Mouse (Mus musculus) neural tube, embryonic 13.5 days (tissue): Measurements from ENCODE around the gene Tyms. TPM values are rescaled to one million over a fixed set of nuclear protein-coding genes. Genes with fewer than 3 reads are reported as not detected.

Source experiments
- ATAC-seq: fragments of 200-750 bp; cut with Nextera tagmentation; 2 replicates; pipeline ENCODE4 v1.8.0; 2017; ENCODE audit warnings: low read depth, mild to moderate bottlenecking, moderate TSS enrichment, moderate library complexity
- H3K27ac ChIP-seq: fragments of 300-500 bp; sonication (generic); replicated peaks from 2 replicates; pipeline ENCODE4 v1.5.1; 2015; ENCODE audit warnings: moderate library complexity, mild to moderate bottlenecking, inconsistent platforms
- H3K27me3 ChIP-seq: fragments of 300-500 bp; sonication (generic); 2 replicates; pipeline ENCODE4 v1.6.1; 2015; ENCODE audit warnings: mild to moderate bottlenecking, inconsistent platforms
- H3K36me3 ChIP-seq: fragments of 300-500 bp; sonication (generic); 2 replicates; pipeline ENCODE4 v1.6.1; 2015; ENCODE audit warnings: mild to moderate bottlenecking, inconsistent platforms
- H3K4me1 ChIP-seq: fragments of 300-500 bp; sonication (generic); replicated peaks from 2 replicates; pipeline ENCODE4 v1.6.1; 2015; ENCODE audit warnings: inconsistent platforms
- H3K4me2 ChIP-seq: fragments of 300-500 bp; sonication (generic); 2 replicates; pipeline ENCODE4 v1.6.1; 2015; ENCODE audit warnings: inconsistent platforms, mild to moderate bottlenecking, moderate library complexity
- H3K4me3 ChIP-seq: fragments of 300-500 bp; sonication (generic); 2 replicates; pipeline ENCODE4 v1.5.1; 2015; ENCODE audit warnings: mild to moderate bottlenecking, inconsistent platforms
- H3K9ac ChIP-seq: fragments of 300-500 bp; sonication (generic); 2 replicates; pipeline ENCODE4 v1.6.1; 2015; ENCODE audit warnings: moderate library complexity, mild to moderate bottlenecking, inconsistent platforms
- H3K9me3 ChIP-seq: fragments of 300-500 bp; sonication (generic); 2 replicates; pipeline ENCODE4 v1.6.1; 2016; ENCODE audit warnings: inconsistent platforms
- WGBS: fragments of 180-500 bp; shearing (Covaris S2); methylation state at CpG from one replicate; pipeline ENCODE4 v1.1.7; 2015; 5-methylcytosine and 5-hydroxymethylcytosine counted together
- polyA plus RNA-seq: library from polyadenylated mRNA; unstranded; fragments of >200 nt; fragmentation: Nextera tagmentation; extraction: Ambion mirVana; gene quantifications from 2 replicates; pipeline ENCODE4 v1.2.1, GENCODE M21; 2015

The Tyms gene
- polyA plus RNA-seq, result 52.8 and 67.6 TPM in 2 replicates

GRCm38 (mm10) chr5:30072825-30073821 lies at the start of gene Tyms:
Tyms (minus strand) TSS chr5:30073617.
- peak; percentile 95 for ATAC-seq
- Histone ChIP-seq H3K9me3 (no peaks in the 10 kb centered on the region), H3K36me3 (peaks cover 19% of the 10 kb centered on the region), H3K4me1 (peaks cover 15% of the 10 kb centered on the region), H3K27me3 (no peaks in the 10 kb centered on the region), H3K4me2 (peak within 1 kb of the TSS; percentile 86), H3K27ac (peak within 1 kb of the TSS; percentile 81), H3K9ac (peak within 1 kb of the TSS; percentile 84), H3K4me3 (peak within 1 kb of the TSS; percentile 86)
- 2% methylated on average over 45 of the region's 45 CpGs for WGBS

- Histone ChIP-seq H3K4me2 (no peak overlapping the region), H3K4me1 (no peaks in the 10 kb centered on the region), H3K36me3 (peaks cover 99% of the 10 kb centered on the region), H3K27me3 (no peaks in the 10 kb centered on the region), H3K4me3 (no peak overlapping the region), H3K9me3 (no peaks in the 10 kb centered on the region), H3K27ac (no peak overlapping the region), H3K9ac (no peak overlapping the region)
- ATAC-seq, result no peak
- WGBS, result 89% methylated on average over 6 of the region's 6 CpGs
Observed at GRCm38 (mm10) chr5:30122481-30122880, 49.1 kb upstream of the Tyms start.

DNA sequence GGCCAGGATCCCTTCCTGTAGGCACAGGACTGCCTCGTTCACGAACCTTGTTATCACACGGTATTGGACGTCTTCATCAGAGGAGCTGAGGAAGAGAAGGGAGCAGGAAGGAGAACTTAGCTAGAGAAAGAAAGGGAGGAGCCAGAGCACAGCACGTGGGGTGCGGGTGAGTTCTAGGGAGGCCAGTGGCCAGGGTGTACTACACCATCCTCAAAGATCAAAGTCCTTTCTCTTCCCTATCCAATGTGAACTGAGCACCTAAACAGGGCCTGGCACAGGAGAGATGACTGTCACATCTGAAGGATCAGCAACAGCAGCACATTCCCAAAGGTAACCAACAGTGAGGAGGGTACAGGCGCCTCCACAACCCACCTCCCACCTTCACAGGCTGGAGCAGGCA lies 46.7 kb upstream of the Tyms start:
- Histone ChIP-seq H3K4me3 (no peak overlapping the region), H3K9me3 (no peaks in the 10 kb centered on the region), H3K4me2 (no peak overlapping the region), H3K36me3 (peaks cover 91% of the 10 kb centered on the region), H3K27ac (no peak overlapping the region), H3K9ac (no peak overlapping the region), H3K4me1 (no peaks in the 10 kb centered on the region), H3K27me3 (peaks cover 7% of the 10 kb centered on the region; the same call in 1 of the 2 replicates)
- 91% methylated on average over 7 of the region's 7 CpGs for WGBS
- ATAC-seq, result no peak

DNA sequence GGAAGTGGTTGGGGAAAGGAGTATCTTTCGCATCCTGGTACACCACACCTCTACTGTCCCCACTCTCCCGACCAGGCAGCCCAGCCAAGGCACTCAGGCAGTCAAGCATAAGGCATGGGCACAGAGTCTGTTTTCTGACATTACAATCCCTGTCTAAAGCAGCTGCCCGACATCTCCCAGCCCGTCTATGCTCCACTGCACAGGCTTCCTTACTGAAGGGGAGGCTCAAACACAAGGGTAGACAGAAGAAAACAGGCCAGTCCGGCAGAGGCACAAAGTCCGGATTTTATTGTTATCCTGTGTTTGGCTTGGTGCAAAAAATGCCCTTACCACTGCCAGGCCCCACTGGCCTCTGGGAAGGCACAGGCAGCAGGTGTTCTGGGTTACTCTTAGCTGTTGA lies 45.7 kb upstream of the Tyms start:
- 87% methylated on average over 6 of the region's 6 CpGs for WGBS
- Histone ChIP-seq H3K4me3 (no peak overlapping the region), H3K9me3 (no peaks in the 10 kb centered on the region), H3K9ac (no peak overlapping the region), H3K27ac (no peak overlapping the region), H3K36me3 (peaks cover 81% of the 10 kb centered on the region), H3K4me2 (no peak overlapping the region), H3K27me3 (peaks cover 7% of the 10 kb centered on the region; the same call in 1 of the 2 replicates), H3K4me1 (peaks cover 8% of the 10 kb centered on the region)
- ATAC-seq, result no peak

DNA sequence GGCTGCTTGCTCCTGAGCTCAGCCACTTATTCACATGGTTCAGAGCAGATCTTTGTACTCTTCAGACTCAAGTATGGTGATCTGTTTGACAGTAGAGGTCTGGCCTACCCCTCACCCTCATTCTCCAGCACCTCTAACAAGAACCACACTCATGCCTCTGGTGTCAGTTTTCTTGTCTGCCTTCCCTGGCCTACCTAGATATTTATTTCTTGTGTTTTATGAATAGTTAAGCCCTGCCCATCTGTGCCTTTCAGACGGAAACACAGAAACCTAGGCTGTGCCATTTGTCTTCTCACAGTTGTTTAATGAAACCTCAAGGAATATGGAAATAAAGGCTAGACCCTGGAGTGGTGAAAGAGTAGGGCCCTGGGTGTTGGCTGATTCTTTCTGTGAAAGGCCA lies 44.6 kb upstream of the Tyms start:
- H3K4me3 ChIP-seq, result no peak overlapping the region
- H3K4me1 ChIP-seq, result peaks cover 17% of the 10 kb centered on the region
- ATAC-seq, result no peak
- no peak overlapping the region for H3K9ac ChIP-seq
- no peaks in the 10 kb centered on the region for H3K9me3 ChIP-seq
- no peak overlapping the region for H3K27ac ChIP-seq
- H3K4me2 ChIP-seq, result no peak overlapping the region
- 90% methylated on average over 1 of the region's 1 CpGs for WGBS
- peaks cover 70% of the 10 kb centered on the region for H3K36me3 ChIP-seq
- peaks cover 18% of the 10 kb centered on the region for H3K27me3 ChIP-seq

DNA sequence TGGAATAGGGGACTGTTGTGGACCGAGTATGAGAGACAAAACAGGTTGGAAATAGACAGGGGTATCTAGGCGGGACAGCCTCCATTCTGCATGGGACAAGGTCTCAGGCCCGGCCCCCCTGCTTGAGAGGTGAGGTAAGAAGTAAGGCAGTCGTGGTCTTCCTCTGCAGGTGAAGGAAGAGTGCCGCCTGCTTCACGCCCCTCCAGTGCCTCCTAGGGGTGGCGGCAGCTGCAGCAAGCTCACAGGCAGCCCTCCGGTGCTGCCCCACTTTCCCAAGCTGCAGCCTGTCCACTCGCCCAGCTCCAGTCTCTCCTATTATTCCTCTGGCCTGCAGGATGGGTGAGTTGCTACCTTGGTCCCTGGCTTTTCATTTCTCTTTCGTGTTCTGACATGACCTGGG lies 42.3 kb upstream of the Tyms start:
- H3K9ac ChIP-seq, result no peak overlapping the region
- no peak for ATAC-seq
- no peak overlapping the region for H3K4me3 ChIP-seq
- peaks cover 55% of the 10 kb centered on the region for H3K36me3 ChIP-seq
- H3K27me3 ChIP-seq, result peaks cover 33% of the 10 kb centered on the region
- 20% methylated on average over 10 of the region's 10 CpGs for WGBS
- H3K4me1 ChIP-seq, result peaks cover 33% of the 10 kb centered on the region
- no peaks in the 10 kb centered on the region for H3K9me3 ChIP-seq
- H3K27ac ChIP-seq, result no peak overlapping the region
- H3K4me2 ChIP-seq, result no peak overlapping the region

GRCm38 (mm10) chr5:30114761-30115140 lies 41.3 kb upstream of the Tyms start:
- peaks cover 33% of the 10 kb centered on the region for H3K27me3 ChIP-seq
- no peaks in the 10 kb centered on the region for H3K9me3 ChIP-seq
- peak overlapping the region; percentile 50 for H3K4me3 ChIP-seq
- no peak overlapping the region for H3K27ac ChIP-seq
- 2% methylated on average over 28 of the region's 28 CpGs for WGBS
- peak overlapping the region; percentile 69 for H3K9ac ChIP-seq
- peaks cover 43% of the 10 kb centered on the region for H3K4me1 ChIP-seq
- peak; percentile 4; the same call in 1 of the 2 replicates for ATAC-seq
- peak overlapping the region; percentile 75 for H3K4me2 ChIP-seq
- peaks cover 46% of the 10 kb centered on the region for H3K36me3 ChIP-seq

- H3K4me3 ChIP-seq, result peak overlapping the region; percentile 50
- no peak overlapping the region for H3K27ac ChIP-seq
- H3K9ac ChIP-seq, result peak overlapping the region; percentile 69
- H3K4me2 ChIP-seq, result peak overlapping the region; percentile 75
- 2% methylated on average over 103 of the region's 103 CpGs for WGBS
- H3K4me1 ChIP-seq, result peaks cover 48% of the 10 kb centered on the region
- peak; percentile 86 for ATAC-seq
- H3K27me3 ChIP-seq, result peaks cover 33% of the 10 kb centered on the region
- H3K36me3 ChIP-seq, result peaks cover 39% of the 10 kb centered on the region
- no peaks in the 10 kb centered on the region for H3K9me3 ChIP-seq
Observed at GRCm38 (mm10) chr5:30113881-30114760, 40.7 kb upstream of the Tyms start.

GRCm38 (mm10) chr5:30112533-30113068 lies 39.2 kb upstream of the Tyms start:
- Histone ChIP-seq H3K4me1 (peaks cover 62% of the 10 kb centered on the region), H3K36me3 (peaks cover 24% of the 10 kb centered on the region), H3K9me3 (no peaks in the 10 kb centered on the region), H3K9ac (no peak overlapping the region), H3K4me3 (no peak overlapping the region), H3K27ac (no peak overlapping the region), H3K27me3 (peaks cover 33% of the 10 kb centered on the region), H3K4me2 (no peak overlapping the region)
- ATAC-seq, result no peak
- 80% methylated on average over 3 of the region's 3 CpGs for WGBS

GRCm38 (mm10) chr5:30111771-30112170 lies 38.4 kb upstream of the Tyms start:
- WGBS, result 61% methylated on average over 3 of the region's 3 CpGs
- Histone ChIP-seq H3K9me3 (no peaks in the 10 kb centered on the region), H3K4me2 (peak overlapping the region; percentile 48), H3K4me1 (peaks cover 70% of the 10 kb centered on the region), H3K27ac (0 out of 2 replicates have a peak overlapping the region, but pooled peaks have one; percentile 33), H3K9ac (peak overlapping the region; percentile 57; the same call in 1 of the 2 replicates), H3K36me3 (peaks cover 16% of the 10 kb centered on the region), H3K27me3 (peaks cover 33% of the 10 kb centered on the region), H3K4me3 (0 out of 2 replicates have a peak overlapping the region, but pooled peaks have one; percentile 18)
- ATAC-seq, result no peak

DNA sequence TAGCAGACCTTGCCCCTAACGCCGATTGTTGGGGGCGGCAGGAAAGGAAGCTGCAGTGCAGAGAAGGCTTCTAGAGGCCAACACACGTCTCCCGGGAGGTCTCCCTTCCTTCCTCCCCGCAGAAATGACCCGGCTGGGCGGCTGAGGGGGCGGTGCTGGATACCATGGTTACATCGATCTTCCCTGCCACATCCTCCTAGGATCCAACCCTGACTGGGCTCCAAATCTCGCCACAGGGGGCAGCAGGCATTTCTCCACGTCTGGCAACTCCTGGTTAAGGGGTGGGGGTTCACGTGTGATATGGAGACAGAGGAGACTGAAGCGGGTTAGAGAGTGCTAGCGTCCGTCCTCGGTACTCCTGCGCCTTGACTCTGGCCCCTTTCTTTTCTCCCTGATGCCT lies 37.7 kb upstream of the Tyms start:
- Histone ChIP-seq H3K4me3 (peak overlapping the region; percentile 18; the same call in 1 of the 2 replicates), H3K36me3 (peaks cover 10% of the 10 kb centered on the region), H3K9me3 (no peaks in the 10 kb centered on the region), H3K27me3 (peaks cover 33% of the 10 kb centered on the region), H3K4me1 (peaks cover 77% of the 10 kb centered on the region), H3K4me2 (peak overlapping the region; percentile 48), H3K27ac (peak overlapping the region; percentile 77), H3K9ac (peak overlapping the region; percentile 57)
- 2% methylated on average over 18 of the region's 18 CpGs for WGBS
- peak; percentile 16; the same call in 1 of the 2 replicates for ATAC-seq
